Mouse (Mus musculus) forebrain, embryonic 13.5 days (tissue): Measurements from ENCODE around the gene Rpl28. TPM values are rescaled to one million over a fixed set of nuclear protein-coding genes. Genes with fewer than 3 reads are reported as not detected.
"Not testable (repeated sequence)": the region's sequence is repeated elsewhere in the genome, so short reads cannot be mapped to it uniquely, and the experiment has no call there.

Experiments
- ATAC-seq: fragments of 200-750 bp; cut with Nextera tagmentation; 2 replicates; pipeline ENCODE4 v1.8.0; 2017
- H3K27ac ChIP-seq: fragments of 300-500 bp; sonication (generic); 2 replicates; pipeline ENCODE4 v1.5.1; 2015; ENCODE audit warnings: inconsistent platforms, mild to moderate bottlenecking, moderate library complexity
- H3K27me3 ChIP-seq: fragments of 300-500 bp; sonication (generic); 2 replicates; pipeline ENCODE4 v1.6.1; 2015; ENCODE audit warnings: mild to moderate bottlenecking, inconsistent platforms
- H3K36me3 ChIP-seq: fragments of 300-500 bp; sonication (generic); 2 replicates; pipeline ENCODE4 v1.6.1; 2015; ENCODE audit warnings: mild to moderate bottlenecking, inconsistent platforms; ENCODE audit not compliant: poor library complexity, severe bottlenecking
- H3K4me1 ChIP-seq: fragments of 300-500 bp; sonication (generic); 2 replicates; pipeline ENCODE4 v1.6.1; 2015; ENCODE audit warnings: inconsistent platforms
- H3K4me2 ChIP-seq: fragments of 300-500 bp; sonication (generic); 2 replicates; pipeline ENCODE4 v1.6.1; 2015; ENCODE audit warnings: inconsistent platforms, mild to moderate bottlenecking, moderate library complexity
- H3K4me3 ChIP-seq: fragments of 300-500 bp; sonication (generic); 2 replicates; pipeline ENCODE4 v1.5.1; 2015; ENCODE audit warnings: mild to moderate bottlenecking, inconsistent platforms
- H3K9ac ChIP-seq: fragments of 300-500 bp; sonication (generic); 2 replicates; pipeline ENCODE4 v1.6.1; 2015; ENCODE audit warnings: mild to moderate bottlenecking, inconsistent platforms
- H3K9me3 ChIP-seq: fragments of 300-500 bp; sonication (generic); replicated peaks from 2 replicates; pipeline ENCODE4 v1.6.1; 2016; ENCODE audit warnings: inconsistent platforms
- WGBS: fragments of 180-500 bp; shearing (Covaris S2); methylation state at CpG from one replicate; pipeline ENCODE4 v1.1.7; 2015; 5-methylcytosine and 5-hydroxymethylcytosine counted together
- polyA plus RNA-seq: library from polyadenylated mRNA; unstranded; fragments of >200 nt; fragmentation: Nextera tagmentation; extraction: Ambion mirVana; gene quantifications from 2 replicates; pipeline ENCODE4 v1.2.1, GENCODE M21; 2015

Rpl28 gene
- polyA plus RNA-seq, 1 experiment from 2014 or later: 284 TPM

GRCm38 (mm10) chr7:4789436-4789935 is 3.2 kb upstream of the Rpl28 start, which contains the start of gene Tmem238:
Gene Tmem238 (minus strand): TSS chr7:4789656.
- 12% methylated on average over 27 of the region's 40 CpGs for WGBS
- Histone ChIP-seq H3K9ac (peak within 1 kb of the TSS; percentile 78), H3K4me2 (peak within 1 kb of the TSS; percentile 87), H3K27ac (peak within 1 kb of the TSS; percentile 25; the same call in 1 of the 2 replicates), H3K27me3 (peaks cover 25% of the 10 kb centered on the region), H3K4me3 (peak within 1 kb of the TSS; percentile 52), H3K9me3 (no peaks in the 10 kb centered on the region), H3K36me3 (peaks cover 8% of the 10 kb centered on the region), H3K4me1 (peaks cover 26% of the 10 kb centered on the region)
- no peak for ATAC-seq

- peak overlapping the region; percentile 87 for H3K27ac ChIP-seq
- ATAC-seq: 0 out of 2 replicates have a peak, but pooled peaks have one; percentile 2
Observed at GRCm38 (mm10) chr7:4793248-4793647, 574 bp downstream of the Rpl28 start.

GRCm38 (mm10) chr7:4793674-4794073 is 1.0 kb downstream of the Rpl28 start:
- Histone ChIP-seq H3K4me2 (peak overlapping the region; percentile 88), H3K36me3 (peaks cover 43% of the 10 kb centered on the region), H3K27me3 (peaks cover 17% of the 10 kb centered on the region), H3K4me1 (peaks cover 26% of the 10 kb centered on the region), H3K9me3 (no peaks in the 10 kb centered on the region), H3K4me3 (peak overlapping the region; percentile 93), H3K27ac (no peak overlapping the region), H3K9ac (peak overlapping the region; percentile 99)
- WGBS: 44% methylated on average over 4 of the region's 4 CpGs
- ATAC-seq: no peak

More at GRCm38 (mm10) chr7:4793248-4793647, 574 bp downstream of the Rpl28 start:
- not testable (repeated sequence) for H3K9me3 ChIP-seq
- Histone ChIP-seq H3K36me3 (peaks cover 43% of the 10 kb centered on the region), H3K4me1 (peaks cover 31% of the 10 kb centered on the region), H3K4me3 (peak overlapping the region; percentile 93), H3K27me3 (peaks cover 19% of the 10 kb centered on the region), H3K9ac (peak overlapping the region; percentile 99), H3K4me2 (peak overlapping the region; percentile 88)
- 2% methylated on average over 31 of the region's 31 CpGs for WGBS

- 0 out of 2 replicates have a peak overlapping the region, but pooled peaks have one; percentile 88 for H3K4me2 ChIP-seq
- H3K9me3 ChIP-seq: no peaks in the 10 kb centered on the region
- ATAC-seq: no peak
- peaks cover 11% of the 10 kb centered on the region; the same call in 1 of the 2 replicates for H3K27me3 ChIP-seq
- WGBS: 89% methylated on average over 3 of the region's 3 CpGs
- H3K27ac ChIP-seq: no peak overlapping the region
- no peak overlapping the region for H3K4me3 ChIP-seq
- H3K4me1 ChIP-seq: peaks cover 19% of the 10 kb centered on the region
- 0 out of 2 replicates have a peak overlapping the region, but pooled peaks have one; percentile 99 for H3K9ac ChIP-seq
- H3K36me3 ChIP-seq: peaks cover 43% of the 10 kb centered on the region
Observed at GRCm38 (mm10) chr7:4794631-4795168, 2.0 kb downstream of the Rpl28 start.

GRCm38 (mm10) chr7:4795767-4796433 is 3.2 kb downstream of the Rpl28 start:
- Histone ChIP-seq H3K4me2 (no peak overlapping the region), H3K4me3 (no peak overlapping the region), H3K9ac (no peak overlapping the region), H3K9me3 (no peaks in the 10 kb centered on the region), H3K27me3 (peaks cover 2% of the 10 kb centered on the region; the same call in 1 of the 2 replicates), H3K27ac (no peak overlapping the region), H3K4me1 (peaks cover 19% of the 10 kb centered on the region), H3K36me3 (peaks cover 43% of the 10 kb centered on the region)
- ATAC-seq: no peak
- 70% methylated on average over 7 of the region's 7 CpGs for WGBS

- H3K9me3 ChIP-seq: no peaks in the 10 kb centered on the region
- ATAC-seq: no peak
- H3K4me3 ChIP-seq: no peak overlapping the region
- H3K4me1 ChIP-seq: no peaks in the 10 kb centered on the region
- no peaks in the 10 kb centered on the region for H3K27me3 ChIP-seq
- no peak overlapping the region; the same call in 1 of the 2 replicates for H3K9ac ChIP-seq
- H3K27ac ChIP-seq: no peak overlapping the region
- no peak overlapping the region for H3K4me2 ChIP-seq
- H3K36me3 ChIP-seq: peaks cover 39% of the 10 kb centered on the region
Observed at GRCm38 (mm10) chr7:4802247-4802646, 9.6 kb downstream of the Rpl28 start.

GRCm38 (mm10) chr7:4806716-4807115 is 14.0 kb downstream of the Rpl28 start:
- 92% methylated on average over 7 of the region's 7 CpGs for WGBS
- no peak for ATAC-seq
- Histone ChIP-seq H3K9ac (no peak overlapping the region), H3K27me3 (no peaks in the 10 kb centered on the region), H3K4me3 (no peak overlapping the region), H3K36me3 (peaks cover 67% of the 10 kb centered on the region), H3K4me2 (no peak overlapping the region), H3K4me1 (peaks cover 30% of the 10 kb centered on the region), H3K9me3 (no peaks in the 10 kb centered on the region), H3K27ac (no peak overlapping the region)

GRCm38 (mm10) chr7:4811131-4811530 is 18.5 kb downstream of the Rpl28 start:
- Histone ChIP-seq H3K4me3 (peak overlapping the region; percentile 77), H3K4me2 (peak overlapping the region; percentile 90), H3K9ac (peak overlapping the region; percentile 98), H3K36me3 (peaks cover 46% of the 10 kb centered on the region), H3K4me1 (peaks cover 37% of the 10 kb centered on the region)
- H3K27me3 ChIP-seq, H3K9me3 ChIP-seq, H3K27ac ChIP-seq, ATAC-seq: not testable (repeated sequence)
- WGBS: 34% methylated on average over 10 of the region's 10 CpGs

GRCm38 (mm10) chr7:4811842-4812302 is 19.2 kb downstream of the Rpl28 start:
- under 1% methylated on average over 34 of the region's 36 CpGs for WGBS
- H3K4me1 ChIP-seq: peaks cover 37% of the 10 kb centered on the region
- no peaks in the 10 kb centered on the region for H3K9me3 ChIP-seq
- peak overlapping the region; percentile 98 for H3K9ac ChIP-seq
- H3K36me3 ChIP-seq: peaks cover 39% of the 10 kb centered on the region
- H3K27ac ChIP-seq: peak overlapping the region; percentile 94
- H3K4me2 ChIP-seq: peak overlapping the region; percentile 90
- no peak for ATAC-seq
- peak overlapping the region; percentile 77 for H3K4me3 ChIP-seq
- no peaks in the 10 kb centered on the region for H3K27me3 ChIP-seq

GRCm38 (mm10) chr7:4812303-4813104 is 19.8 kb downstream of the Rpl28 start, which contains the start of gene Ube2s:
Gene Ube2s (minus strand): TSS chr7:4812590.
- peak; percentile 99 for ATAC-seq
- under 1% methylated on average over 62 of the region's 62 CpGs for WGBS

GRCm38 (mm10) chr7:4813105-4813791 is 20.6 kb downstream of the Rpl28 start:
- Histone ChIP-seq H3K9ac (peak overlapping the region; percentile 60), H3K4me2 (peak overlapping the region; percentile 90), H3K36me3 (peaks cover 27% of the 10 kb centered on the region), H3K27me3 (no peaks in the 10 kb centered on the region), H3K27ac (peak overlapping the region; percentile 94), H3K4me3 (peak overlapping the region; percentile 77), H3K9me3 (no peaks in the 10 kb centered on the region), H3K4me1 (peaks cover 37% of the 10 kb centered on the region)
- no peak for ATAC-seq
- 30% methylated on average over 8 of the region's 8 CpGs for WGBS

More at GRCm38 (mm10) chr7:4812303-4813104, 19.8 kb downstream of the Rpl28 start, which contains the start of gene Ube2s:
- Histone ChIP-seq H3K36me3 (peaks cover 32% of the 10 kb centered on the region), H3K27me3 (no peaks in the 10 kb centered on the region), H3K4me2 (peak within 1 kb of the TSS; percentile 90), H3K9me3 (no peaks in the 10 kb centered on the region), H3K9ac (peak within 1 kb of the TSS; percentile 98), H3K27ac (peak within 1 kb of the TSS; percentile 94), H3K4me1 (peaks cover 37% of the 10 kb centered on the region), H3K4me3 (peak within 1 kb of the TSS; percentile 77)
